Mouse (Mus musculus) urinary bladder, postnatal 14 days (tissue): ENCODE measurements at regions not wholly inside any gene's neighbourhood (a gene's known extent, or its start where the extent isn't known, plus 50 kb on each side); places are given as distances from the start of the nearest gene placed in this dataset.

Source experiments
- DNase-seq: peaks from one replicate; pipeline ENCODE4 v3.0.0; 2021; ENCODE audit warnings: low spot score

- no peak for DNase-seq
Measured at GRCm38 (mm10) chr8:109012655-109013054, 481.2 kb upstream of the Pmfbp1 start.

GRCm38 (mm10) chr8:109013577-109013976 lies 480.2 kb upstream of the Pmfbp1 start:
- no peak for DNase-seq

GRCm38 (mm10) chr8:109014746-109015145 lies 479.1 kb upstream of the Pmfbp1 start:
- DNase-seq: peak; percentile 48

- DNase-seq: no peak
Measured at GRCm38 (mm10) chr8:109019565-109019964, 474.3 kb upstream of the Pmfbp1 start.

- DNase-seq: no peak
Measured at GRCm38 (mm10) chr8:109020102-109020501, 473.7 kb upstream of the Pmfbp1 start.

GRCm38 (mm10) chr8:109027923-109028322 lies 465.9 kb upstream of the Pmfbp1 start:
- no peak for DNase-seq

GRCm38 (mm10) chr8:109053608-109054007 lies 440.2 kb upstream of the Pmfbp1 start:
- DNase-seq: no peak

- no peak for DNase-seq
Measured at GRCm38 (mm10) chr8:109059152-109059551, 434.7 kb upstream of the Pmfbp1 start.

GRCm38 (mm10) chr8:109062376-109062775 lies 431.5 kb upstream of the Pmfbp1 start:
- DNase-seq: no peak

GRCm38 (mm10) chr8:109073715-109074114 lies 420.1 kb upstream of the Pmfbp1 start:
- DNase-seq: no peak

GRCm38 (mm10) chr8:109075006-109075405 lies 418.8 kb upstream of the Pmfbp1 start:
- DNase-seq: no peak

GRCm38 (mm10) chr8:109079223-109079622 lies 414.6 kb upstream of the Pmfbp1 start:
- no peak for DNase-seq

GRCm38 (mm10) chr8:109081295-109081694 lies 412.5 kb upstream of the Pmfbp1 start:
- peak; percentile 45 for DNase-seq

- DNase-seq: no peak
Measured at GRCm38 (mm10) chr8:109085134-109085533, 408.7 kb upstream of the Pmfbp1 start.

- DNase-seq: no peak
Measured at GRCm38 (mm10) chr8:109087781-109088180, 406.0 kb upstream of the Pmfbp1 start.

- no peak for DNase-seq
Measured at GRCm38 (mm10) chr8:109099671-109100070, 394.2 kb upstream of the Pmfbp1 start.

- no peak for DNase-seq
Measured at GRCm38 (mm10) chr8:109101416-109101815, 392.4 kb upstream of the Pmfbp1 start.

GRCm38 (mm10) chr8:109104798-109105326 lies 389.0 kb upstream of the Pmfbp1 start:
- no peak for DNase-seq

- DNase-seq: no peak
Measured at GRCm38 (mm10) chr8:109105693-109106092, 388.1 kb upstream of the Pmfbp1 start.

GRCm38 (mm10) chr8:109106971-109107370 lies 386.9 kb upstream of the Pmfbp1 start:
- no peak for DNase-seq

- DNase-seq: no peak
Measured at GRCm38 (mm10) chr8:109107762-109108161, 386.1 kb upstream of the Pmfbp1 start.

GRCm38 (mm10) chr8:109109390-109109789 lies 384.4 kb upstream of the Pmfbp1 start:
- no peak for DNase-seq

- no peak for DNase-seq
Measured at GRCm38 (mm10) chr8:109121776-109122175, 372.1 kb upstream of the Pmfbp1 start.

- no peak for DNase-seq
Measured at GRCm38 (mm10) chr8:109142495-109143158, 351.2 kb upstream of the Pmfbp1 start.
